Mouse (Mus musculus): ENCODE data around the gene Ackr3.
A peak's percentile ranks its signal among the peaks of the same experiment; 100 is the strongest.

Ackr3 gene

DNA sequence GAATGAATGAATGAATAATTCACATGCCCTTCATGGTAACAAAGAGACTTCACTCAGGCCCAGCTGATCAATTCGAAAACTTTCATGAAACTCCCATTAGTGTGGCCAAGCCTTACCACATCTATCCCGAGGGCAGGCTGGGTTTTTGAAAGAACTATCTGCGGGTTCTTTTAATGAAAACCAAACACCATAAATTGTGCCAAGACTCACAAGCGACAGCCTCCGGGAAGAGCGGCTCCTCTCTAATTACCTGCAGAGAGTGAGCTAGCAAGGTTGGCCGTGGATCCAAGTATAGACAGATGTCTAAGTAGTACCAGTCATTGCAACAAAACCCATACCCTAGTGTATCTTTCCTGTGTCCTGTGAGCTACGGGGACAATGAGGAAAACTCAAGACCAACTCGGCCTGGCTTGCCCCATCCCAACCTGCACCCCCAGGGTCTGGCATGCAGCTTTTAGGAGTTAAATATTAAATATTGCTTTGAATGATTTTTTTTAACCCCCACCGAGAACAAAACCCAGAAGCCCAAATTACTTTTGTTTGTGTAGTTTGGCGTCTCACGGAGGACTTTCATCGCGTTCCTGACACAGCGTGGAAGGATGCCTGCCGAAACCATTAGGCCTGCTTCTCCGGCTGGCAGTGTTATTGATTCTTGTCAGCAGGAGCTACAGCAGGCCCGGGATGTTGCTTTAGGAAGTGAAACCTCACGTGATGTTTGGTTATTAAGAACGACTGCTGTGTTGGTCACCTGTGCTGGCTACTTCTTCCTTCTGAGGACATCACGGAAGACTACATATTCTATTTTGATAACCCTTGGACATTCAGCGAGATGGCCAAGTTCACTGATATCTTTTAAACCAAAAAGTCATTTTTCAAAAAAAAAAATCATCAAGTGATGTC is 28.1 kb downstream of the Ackr3 start:
- no peak for DNase-seq

DNA sequence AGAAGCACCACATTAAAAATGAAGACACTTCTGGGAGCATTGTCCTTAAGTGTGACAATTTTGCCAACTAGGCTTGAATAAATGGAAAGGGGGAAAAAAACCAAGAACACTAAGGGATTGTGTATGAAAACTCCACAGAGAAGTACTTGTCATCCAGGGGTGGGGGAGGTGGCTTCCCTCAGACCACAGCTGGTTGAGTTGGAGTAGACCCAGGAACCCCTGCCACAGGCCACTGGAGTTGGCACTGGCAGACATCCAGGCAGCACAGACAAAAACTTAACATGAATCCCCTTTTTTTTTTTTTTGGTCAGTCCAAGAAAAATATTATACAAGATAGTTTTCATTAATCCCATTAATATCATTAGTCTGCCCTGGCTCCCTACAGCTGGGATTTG is 28.7 kb downstream of the Ackr3 start:
- no peak for DNase-seq

DNA sequence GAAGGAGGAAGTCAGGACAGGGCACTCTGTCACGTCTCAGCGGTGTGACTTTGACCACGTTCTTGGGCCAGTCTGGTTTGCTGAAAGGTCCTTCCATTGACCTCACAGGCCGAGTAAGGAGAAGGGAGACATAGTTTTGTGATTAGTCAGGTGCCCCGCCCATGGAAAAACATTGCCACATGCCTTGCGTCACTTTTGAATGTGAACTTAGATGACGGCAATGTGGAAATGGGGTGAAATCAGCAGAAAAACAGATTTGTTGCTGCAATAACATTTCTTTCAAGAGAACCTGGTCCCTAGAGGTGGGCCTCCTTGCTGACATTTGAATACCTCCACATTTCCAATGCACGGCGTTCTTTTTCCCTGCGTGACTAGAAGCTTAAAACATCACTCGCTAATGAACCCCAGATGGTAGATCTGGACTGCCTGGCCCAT is 30.9 kb downstream of the Ackr3 start:
- no peak for DNase-seq

DNA sequence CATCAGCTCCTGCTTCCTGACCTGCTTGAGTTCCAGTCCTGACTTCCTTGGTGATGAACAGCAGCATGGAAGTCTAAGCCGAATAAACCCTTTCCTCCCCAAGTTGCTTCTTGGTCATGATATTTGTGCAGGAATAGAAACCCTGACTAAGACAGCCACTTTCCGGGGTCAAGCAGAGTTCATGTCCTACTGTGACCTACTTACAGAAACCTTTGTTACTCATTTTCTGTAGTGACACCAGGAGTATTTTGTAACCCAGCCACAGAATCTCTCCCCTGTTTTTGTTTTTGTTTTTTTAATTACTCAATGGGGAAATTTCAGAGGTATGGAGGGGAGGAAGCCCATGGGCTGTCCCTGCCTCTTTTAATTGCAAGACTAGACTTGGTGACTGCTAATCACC is 32.9 kb downstream of the Ackr3 start:
- no peak for DNase-seq

DNA sequence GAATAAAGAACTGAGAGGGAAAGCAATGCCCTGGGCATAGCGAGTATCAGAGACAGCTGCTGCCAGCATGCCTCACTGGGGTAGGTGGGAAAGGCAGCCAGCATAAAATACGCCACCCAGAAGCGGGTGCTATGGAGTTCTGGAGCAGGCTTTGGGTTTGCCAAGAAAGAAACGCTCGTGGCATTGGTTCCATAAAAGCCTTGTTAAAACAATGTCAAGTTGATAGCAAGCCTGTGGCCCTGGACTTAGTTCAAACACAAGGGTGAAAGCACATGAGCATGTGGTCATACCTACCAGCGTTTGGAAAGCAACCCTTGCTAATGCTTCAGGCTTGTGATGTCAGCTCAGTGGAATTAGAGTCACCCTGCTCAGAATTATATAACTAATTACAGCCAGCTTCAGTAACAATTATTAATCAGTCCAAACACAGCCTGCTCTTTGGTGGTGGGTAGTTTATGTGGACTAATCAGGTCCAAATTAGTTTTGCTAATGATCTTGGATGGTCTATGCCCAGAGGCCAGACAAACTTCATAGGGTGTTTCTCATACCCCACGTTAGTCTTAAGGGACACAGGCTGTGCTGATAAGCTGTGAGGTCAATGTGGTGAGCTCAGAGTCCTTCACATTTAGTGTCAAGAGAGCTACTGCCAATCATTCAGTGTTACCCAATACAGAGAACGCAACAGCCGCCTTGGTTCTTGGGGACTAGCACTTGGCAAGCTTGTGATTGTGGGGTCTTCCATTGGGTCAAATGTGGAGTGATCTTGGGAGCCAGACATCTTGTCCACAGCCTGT is 34.5 kb downstream of the Ackr3 start:
- DNase-seq, result no peak

DNA sequence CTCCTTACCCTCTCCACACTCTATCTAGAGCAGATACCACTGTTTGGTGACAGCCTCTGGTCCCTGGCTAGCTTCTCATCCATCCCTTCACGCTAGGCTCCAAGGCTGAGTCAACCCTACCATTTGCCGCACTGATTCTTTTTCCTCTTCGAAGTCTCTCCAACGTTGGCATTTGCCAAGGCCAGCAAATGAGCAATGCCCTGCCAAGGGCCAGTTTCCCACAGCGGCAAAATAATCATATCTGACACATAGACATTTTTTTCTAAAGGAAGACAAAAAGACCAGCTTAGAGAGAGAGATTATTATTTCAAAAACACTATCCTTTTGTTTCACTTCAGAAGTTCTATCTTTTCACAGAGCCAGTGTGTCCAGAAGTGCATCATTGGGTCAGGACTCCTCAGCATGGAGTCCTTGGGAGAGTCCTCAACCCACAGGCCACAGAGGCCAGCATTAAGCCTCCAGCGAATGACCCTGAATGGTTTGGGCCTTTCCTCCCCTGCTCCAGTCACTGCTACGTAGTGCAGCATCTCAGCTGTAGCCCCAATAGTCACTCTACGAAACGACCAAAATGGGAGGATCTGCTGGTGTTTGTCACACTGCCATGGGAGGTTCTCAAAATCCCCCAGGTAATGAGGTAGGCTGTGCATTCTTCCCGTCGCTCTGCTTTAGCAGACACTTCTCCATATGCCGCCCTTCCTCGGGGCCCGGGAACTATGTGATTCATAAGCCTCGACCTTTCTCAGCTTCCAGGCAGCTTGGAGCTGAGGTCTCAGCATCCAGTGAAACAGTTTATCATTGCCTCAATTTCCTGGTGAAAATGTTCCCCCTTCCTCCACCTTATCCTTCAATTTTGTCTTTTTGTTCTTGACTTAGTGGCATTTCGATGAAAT is 35.8 kb downstream of the Ackr3 start:
- no peak for DNase-seq

DNA sequence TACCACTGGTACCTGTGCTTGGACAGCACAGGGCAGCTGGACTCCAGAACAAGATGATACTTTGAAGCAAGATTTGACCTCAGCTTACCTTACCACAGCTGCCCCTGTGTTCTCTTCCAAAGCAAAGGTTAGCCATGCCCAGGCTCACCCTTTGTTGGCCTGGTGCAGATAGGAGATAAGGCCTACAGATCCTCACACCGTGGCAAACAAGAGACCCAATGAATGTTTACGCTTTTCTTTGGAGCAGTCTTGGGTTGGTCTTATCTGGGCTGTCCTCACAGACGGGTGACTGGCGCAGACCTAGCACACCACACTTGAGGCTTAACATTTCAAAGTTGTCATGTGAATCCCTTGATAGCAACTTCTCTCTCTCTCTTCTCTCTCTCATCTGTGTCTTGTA is 36.5 kb downstream of the Ackr3 start:
- no peak for DNase-seq

DNA sequence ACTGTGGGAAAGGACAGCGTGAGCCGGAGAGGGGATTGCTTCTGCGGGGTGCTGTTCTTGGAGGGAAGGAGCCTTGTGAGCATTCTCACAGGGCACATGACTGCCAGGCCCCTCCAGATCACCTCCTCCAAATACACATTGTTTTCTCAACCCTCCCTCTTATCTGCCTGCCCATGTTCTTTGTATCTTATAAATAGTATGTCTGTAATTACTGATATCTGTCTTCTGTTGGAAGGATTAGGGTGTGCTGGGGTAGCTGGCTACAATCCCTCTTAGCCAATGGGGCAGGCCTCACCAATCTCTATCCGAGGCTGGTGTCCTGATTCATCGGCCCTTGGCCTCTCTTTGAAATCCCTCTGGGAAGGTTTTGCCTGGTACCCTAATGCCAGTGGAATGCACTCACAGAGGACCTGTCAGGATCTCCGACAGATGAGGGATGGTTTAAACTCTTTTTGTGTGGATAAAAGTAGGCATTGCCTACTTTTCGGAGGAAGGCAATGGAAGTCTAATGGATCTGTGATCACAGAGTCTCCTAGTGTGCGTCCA is 38.7 kb downstream of the Ackr3 start:
- DNase-seq, result no peak

DNA sequence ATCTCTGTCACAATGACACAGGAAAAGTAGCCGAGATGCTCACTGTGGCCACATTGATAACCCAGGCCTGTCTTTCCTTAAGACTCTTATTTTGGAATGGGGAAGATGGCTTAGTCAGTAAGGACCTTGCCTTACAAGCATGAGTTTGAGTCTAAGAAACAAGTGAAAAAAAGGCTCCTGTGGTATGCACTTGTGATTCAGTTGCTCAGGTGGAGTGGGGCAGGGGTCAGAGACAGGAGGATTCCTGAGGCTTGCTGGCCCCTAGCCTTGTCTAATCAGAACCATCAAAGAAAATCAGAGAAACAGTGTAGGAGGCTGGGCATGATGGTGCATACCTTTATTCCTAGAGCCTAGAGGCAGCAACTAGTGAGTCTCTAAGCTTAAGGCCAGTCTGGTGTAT is 40.8 kb downstream of the Ackr3 start:
- DNase-seq, result no peak

DNA sequence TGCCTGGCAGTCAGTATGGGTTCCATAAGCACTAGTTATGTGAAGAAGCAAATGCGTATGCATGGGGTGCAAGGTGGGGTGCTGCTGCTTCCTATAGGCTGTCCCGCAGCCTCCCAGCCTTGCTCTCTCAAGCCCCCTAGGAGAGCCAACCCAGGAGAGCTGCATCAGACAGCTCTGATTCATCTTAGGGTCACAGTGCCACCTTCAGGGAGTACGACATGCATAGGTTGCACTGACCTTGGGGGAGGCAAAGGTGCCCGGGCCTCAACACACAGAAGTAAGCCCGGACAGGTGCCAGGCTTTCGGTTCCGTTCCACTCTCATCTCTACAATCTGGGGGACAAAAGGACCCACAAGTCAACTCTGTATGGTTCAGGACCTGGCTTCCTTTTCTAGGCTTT is 41.8 kb downstream of the Ackr3 start:
- DNase-seq, result no peak

DNA sequence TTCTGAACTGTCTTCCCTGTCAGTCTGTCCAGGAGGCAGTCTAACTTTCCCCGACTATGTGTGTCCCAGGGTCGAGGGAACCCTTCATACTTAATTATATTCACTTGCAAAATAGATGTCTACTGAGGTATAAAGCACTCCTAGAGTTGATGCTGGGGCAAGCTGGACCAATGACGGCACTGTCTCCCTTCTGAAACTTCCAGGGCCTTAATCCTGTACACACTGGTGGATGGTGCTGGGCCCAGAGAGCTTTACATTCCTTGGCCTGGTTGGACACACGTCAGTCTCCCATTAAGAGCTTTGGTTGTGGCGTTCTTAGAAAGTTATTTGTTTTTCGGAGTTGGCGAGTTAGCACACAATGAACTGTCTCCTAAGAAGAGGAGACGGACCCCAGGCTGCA is 42.3 kb downstream of the Ackr3 start:
- no peak for DNase-seq

DNA sequence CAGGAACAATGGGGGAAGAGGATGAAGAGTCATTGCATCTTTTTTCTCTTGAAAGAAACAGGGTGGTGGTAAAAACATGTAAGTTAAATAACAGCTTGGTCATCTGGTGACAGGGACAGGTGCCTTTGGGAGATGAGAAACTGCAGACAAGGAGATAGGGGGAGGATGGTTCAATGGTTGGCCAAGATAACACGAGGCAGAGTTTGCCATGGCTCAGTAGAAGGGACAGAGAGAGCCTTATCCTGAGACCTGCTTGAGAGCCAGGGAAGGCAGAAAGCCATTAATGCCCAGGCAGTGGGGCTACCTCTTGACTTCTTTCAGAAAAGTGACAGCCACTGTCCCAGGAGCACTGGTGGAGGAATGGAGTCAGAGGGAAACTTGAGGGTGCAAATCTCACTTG is 43.0 kb downstream of the Ackr3 start:
- DNase-seq, result no peak

DNA sequence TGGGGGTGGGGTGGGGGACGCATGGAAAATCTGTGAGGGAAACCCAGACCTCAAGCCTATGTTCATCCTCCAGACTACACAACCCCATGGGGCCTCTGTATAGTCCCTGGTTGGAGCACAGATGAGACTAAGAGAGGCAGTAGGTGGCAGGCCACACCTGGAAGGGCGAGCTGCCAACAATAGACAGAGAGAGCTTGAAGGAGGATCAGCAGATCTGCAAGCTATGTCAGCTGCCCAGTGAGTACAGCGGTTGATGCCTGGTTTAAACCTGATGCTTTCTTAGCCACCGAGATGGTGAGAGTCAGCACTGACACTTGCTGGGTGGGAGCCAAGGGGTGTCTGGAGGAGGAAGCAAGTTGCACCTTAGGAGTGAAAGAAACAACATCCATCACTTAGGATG is 43.5 kb downstream of the Ackr3 start:
- DNase-seq, result no peak

DNA sequence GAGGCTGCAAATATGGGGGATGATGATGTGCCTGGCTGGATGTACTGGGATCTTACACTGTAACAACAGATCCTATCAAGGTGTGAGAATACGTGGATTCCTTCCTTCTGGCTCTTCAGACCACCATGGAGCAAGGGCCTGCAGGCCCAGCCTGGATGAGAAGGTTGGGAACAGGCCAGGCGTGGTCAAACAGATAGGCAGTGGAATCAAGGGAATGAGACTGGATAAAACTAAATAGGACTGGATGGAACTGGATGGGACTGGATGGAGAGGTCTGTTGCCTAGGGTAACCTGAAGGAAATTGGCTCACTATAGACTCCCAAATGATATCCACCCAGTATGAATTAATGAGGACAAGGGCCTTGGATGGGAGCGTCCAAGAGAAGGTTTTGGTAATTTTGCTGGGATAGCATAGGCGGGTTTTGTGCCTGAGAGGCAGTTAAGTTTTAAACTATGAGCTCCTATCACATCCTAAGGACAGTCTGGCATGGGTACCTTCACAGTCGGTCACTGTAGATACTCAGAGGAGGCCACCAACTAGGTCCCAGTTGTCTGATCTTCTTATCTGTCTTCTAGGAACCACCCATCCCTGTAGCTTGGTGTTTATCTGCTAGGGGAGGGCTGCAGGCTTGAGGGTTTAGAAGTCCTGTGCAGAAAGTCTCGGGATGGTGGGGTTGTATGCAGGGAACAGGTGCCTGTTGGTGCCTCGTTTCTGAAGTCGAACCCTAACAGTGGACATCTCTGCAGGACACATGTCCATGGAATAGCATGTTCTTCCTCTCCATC is 44.2 kb downstream of the Ackr3 start:
- DNase-seq, result no peak

DNA sequence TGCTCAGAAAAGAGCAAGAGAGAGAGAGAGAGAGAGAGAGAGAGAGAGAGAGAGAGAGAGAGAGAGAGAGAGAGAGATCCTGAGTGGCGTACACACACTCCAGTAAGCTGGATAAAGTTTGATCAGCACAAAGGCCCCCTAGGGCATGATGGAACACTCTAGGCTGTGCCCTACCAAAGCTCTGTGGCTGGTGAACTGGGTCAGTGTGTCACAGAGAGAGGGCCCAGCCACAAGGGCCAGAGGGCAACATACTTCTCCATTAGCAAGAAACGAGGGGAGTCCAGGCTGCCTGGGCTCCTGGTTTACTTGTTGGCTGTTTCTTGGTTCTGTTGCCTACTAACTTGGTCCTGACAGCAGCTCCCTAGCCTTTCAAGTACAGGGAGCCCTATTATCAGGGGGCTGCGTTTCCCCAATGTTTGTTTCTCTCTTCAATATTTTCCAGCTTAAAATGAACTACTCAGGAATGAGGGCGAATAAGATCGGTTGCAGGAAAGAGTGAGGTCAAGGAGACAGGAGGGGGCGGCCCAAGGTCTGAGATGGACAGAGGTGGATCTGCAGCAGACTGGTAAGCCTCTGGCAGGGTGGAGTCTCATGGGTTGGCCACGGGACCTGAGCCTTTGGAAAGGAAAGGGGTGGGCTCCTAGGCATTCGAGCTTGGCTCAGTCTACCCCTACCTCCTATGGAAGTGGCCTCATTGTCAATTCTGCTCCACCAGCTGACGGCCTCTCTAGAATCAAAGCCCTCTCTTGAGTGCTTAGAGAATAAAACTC is 45.4 kb downstream of the Ackr3 start:
- no peak for DNase-seq

DNA sequence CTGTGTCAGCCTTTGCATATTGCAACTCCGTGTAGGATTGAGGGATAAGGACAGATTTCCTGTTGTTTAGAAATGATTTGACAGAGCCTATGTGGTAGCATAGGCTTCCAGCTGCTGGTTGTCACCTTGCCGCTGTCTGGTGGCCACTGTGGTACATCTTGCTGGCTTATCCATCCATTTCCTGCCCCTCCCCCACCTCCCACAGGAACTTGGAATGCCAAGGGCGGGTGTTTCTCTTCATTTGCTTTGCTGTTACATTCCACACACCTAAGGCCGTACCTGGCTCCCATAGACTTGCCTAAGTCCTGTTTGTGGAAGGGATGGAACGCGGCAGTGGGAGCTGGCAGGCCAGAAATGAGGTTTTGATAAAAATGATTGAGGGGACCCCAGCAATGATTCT is 46.6 kb downstream of the Ackr3 start:
- no peak for DNase-seq

DNA sequence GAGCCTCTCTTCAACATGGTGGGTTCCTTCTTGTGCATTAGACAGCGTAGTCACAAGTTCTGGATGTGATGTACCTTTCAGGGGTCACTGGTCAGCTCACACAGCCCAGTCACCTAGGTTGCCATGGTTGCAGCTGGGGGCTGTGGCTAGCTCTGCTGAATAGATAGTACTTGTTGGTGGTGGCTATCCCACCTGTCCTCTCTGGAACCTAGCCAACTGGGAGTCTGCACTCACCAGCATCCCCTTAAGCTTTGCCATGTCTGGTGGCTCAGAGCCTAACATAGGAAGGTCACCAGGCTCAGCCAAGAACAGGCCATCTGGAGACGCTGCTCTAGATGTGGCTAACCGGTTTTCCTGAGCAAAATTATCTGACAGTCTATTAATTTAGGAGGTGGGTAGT is 47.4 kb downstream of the Ackr3 start:
- peak; percentile 35 to 52 for DNase-seq

DNA sequence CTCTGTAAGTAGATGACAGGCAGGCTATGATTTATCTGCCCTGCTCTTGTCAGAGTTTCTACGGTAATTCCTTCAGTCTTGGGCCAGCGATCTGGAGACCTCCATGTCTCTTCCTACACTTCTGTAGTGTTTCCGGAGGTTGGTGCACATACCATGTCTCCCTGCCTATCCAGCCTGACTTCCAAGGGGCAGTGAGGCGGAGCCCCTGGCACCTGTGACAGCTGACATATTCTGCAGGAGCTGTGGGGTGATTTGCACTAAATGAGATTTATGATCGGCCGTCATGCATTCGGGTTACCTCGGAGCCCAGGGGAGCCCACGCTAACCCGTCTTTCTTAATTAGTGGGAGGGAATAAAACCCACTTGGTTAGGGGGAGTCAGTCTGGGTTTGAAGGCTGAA is 49.7 kb downstream of the Ackr3 start:
- no peak for DNase-seq

DNA sequence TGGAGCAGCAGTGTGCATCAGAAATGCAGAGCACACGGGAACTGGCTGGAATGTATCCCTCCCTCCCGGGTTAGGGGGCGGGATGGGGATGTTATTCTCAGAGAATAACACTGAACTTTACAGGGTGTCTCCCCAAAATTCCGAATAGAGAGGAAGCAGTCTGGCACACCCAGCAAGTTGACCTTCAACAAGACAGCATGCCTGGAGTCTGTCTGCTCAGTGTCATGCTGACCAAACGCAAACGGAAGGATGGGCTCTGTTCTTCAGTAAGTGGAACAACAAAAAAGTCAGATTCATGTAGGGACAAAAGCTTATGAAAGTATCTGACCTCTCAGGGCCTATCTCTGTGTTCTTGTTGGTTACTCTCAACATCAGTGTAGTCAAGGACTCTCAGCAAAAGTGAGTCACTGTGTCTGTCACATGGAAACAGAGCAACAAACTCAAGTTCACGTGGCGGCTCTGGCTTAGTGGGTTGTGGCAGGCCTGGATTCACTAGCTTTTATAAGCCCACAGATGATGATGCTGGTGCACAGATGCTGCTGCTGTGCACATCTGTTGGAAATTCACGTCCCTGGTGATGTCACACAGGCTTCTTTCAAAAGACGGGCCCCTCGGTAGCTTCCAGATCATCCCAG is 54.6 kb downstream of the Ackr3 start:
- DNase-seq, result no peak

DNA sequence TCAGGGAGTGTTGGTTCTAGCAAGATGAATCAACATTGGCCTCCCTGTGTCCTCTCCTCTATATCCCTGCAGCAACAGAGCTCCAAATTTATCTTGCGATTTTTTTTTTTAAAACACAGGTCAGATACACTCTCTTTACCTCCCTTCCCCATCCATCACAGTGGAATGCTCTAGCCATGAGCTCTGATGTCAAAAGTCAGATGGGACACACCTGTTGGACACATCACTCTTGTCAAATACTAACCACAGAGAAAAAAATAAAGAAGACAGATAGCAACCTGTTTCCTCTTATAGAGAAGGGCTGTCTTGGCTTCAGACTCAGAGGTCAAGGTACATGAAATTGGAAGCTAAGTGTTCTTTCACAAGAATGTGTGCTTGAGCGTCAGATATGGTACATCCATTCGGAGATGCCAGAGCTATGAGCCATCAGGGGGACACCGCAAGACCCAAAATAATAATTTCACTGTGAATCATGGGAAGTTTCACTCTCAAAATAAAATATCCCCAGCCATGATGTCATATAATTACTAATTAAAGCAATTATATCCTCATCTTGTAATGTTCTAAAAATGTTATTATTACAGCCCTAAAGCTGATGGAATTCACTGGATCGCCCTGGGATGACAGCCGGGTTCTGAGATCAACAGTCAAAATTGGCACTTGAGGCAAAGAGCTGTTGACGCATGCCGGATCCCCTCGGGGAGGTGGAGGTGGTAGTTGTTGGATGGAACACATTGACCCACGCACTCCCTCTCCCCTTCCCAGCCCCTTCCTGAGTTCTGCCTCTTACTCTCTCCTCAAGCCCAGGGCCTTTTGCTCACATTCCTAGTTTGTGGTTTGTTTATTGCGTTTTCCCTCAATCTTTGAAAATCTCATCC is 57.2 kb downstream of the Ackr3 start:
- no peak for DNase-seq
